Mouse (Mus musculus) forebrain, embryonic 12.5 days (tissue): ENCODE measurements around the gene Olfr1391. TPM values are rescaled to one million over a fixed set of nuclear protein-coding genes. Genes with fewer than 3 reads are reported as not detected.
"Not testable (repeated sequence)": the region's sequence is repeated elsewhere in the genome, so short reads cannot be mapped to it uniquely, and the experiment has no call there.

Source experiments
- ATAC-seq: fragments of 200-750 bp; cut with Nextera tagmentation; 2 replicates; pipeline ENCODE4 v1.8.0; 2017; ENCODE audit warnings: moderate TSS enrichment; ENCODE audit not compliant: low FRiP score
- H3K27ac ChIP-seq: fragments of 300-500 bp; sonication (generic); 2 replicates; pipeline ENCODE4 v1.5.1; 2016; ENCODE audit warnings: mild to moderate bottlenecking
- H3K27me3 ChIP-seq: fragments of 300-500 bp; sonication (generic); 2 replicates; pipeline ENCODE4 v1.6.1; 2016; ENCODE audit warnings: mild to moderate bottlenecking
- H3K36me3 ChIP-seq: fragments of 300-500 bp; sonication (generic); replicated peaks from 2 replicates; pipeline ENCODE4 v1.6.1; 2016; ENCODE audit warnings: mild to moderate bottlenecking
- H3K4me1 ChIP-seq: fragments of 300-500 bp; sonication (generic); 2 replicates; pipeline ENCODE4 v1.6.1; 2016
- H3K4me2 ChIP-seq: fragments of 300-500 bp; sonication (generic); 2 replicates; pipeline ENCODE4 v1.6.1; 2016; ENCODE audit warnings: mild to moderate bottlenecking, moderate library complexity
- H3K4me3 ChIP-seq: fragments of 300-500 bp; sonication (generic); replicated peaks from 2 replicates; pipeline ENCODE4 v1.5.1; 2016; ENCODE audit warnings: mild to moderate bottlenecking
- H3K9ac ChIP-seq: fragments of 300-500 bp; sonication (generic); 2 replicates; pipeline ENCODE4 v1.6.1; 2016; ENCODE audit warnings: mild to moderate bottlenecking
- H3K9me3 ChIP-seq: fragments of 300-500 bp; sonication (generic); 2 replicates; pipeline ENCODE4 v1.6.1; 2016
- WGBS: fragments of 180-500 bp; shearing (Covaris S2); methylation state at CpG from one replicate; pipeline ENCODE4 v1.1.7; 2016; 5-methylcytosine and 5-hydroxymethylcytosine counted together
- polyA plus RNA-seq: library from polyadenylated mRNA; unstranded; fragments of >200 nt; fragmentation: Nextera tagmentation; extraction: Ambion mirVana; gene quantifications from 2 replicates; pipeline ENCODE4 v1.2.1, GENCODE M21; 2016

Olfr1391 gene
- polyA plus RNA-seq, result not detected in 2 replicates

GRCm38 (mm10) chr11:49322442-49322841, at the start of gene Olfr1391:
Gene Olfr1391 (plus strand): TSS chr11:49322742.
- H3K27me3 ChIP-seq, result no peaks in the 10 kb centered on the region
- no peak within 1 kb of the TSS for H3K9ac ChIP-seq
- H3K4me3 ChIP-seq, result no peak within 1 kb of the TSS
- no peak within 1 kb of the TSS for H3K4me2 ChIP-seq
- 75% methylated on average over 2 of the region's 2 CpGs for WGBS
- ATAC-seq, result no peak
- H3K27ac ChIP-seq, result no peak within 1 kb of the TSS
- no peaks in the 10 kb centered on the region for H3K36me3 ChIP-seq
- H3K4me1 ChIP-seq, result no peaks in the 10 kb centered on the region
- no peaks in the 10 kb centered on the region for H3K9me3 ChIP-seq

GRCm38 (mm10) chr11:49273834-49274519, 48.6 kb upstream of the Olfr1391 start:
- no peak overlapping the region for H3K4me2 ChIP-seq
- H3K27me3 ChIP-seq, result no peaks in the 10 kb centered on the region
- H3K36me3 ChIP-seq, result no peaks in the 10 kb centered on the region
- H3K4me3 ChIP-seq, result no peak overlapping the region
- H3K9ac ChIP-seq, result no peak overlapping the region
- ATAC-seq, result peak; percentile 27; the same call in 1 of the 2 replicates
- no peaks in the 10 kb centered on the region for H3K9me3 ChIP-seq
- WGBS, result 72% methylated on average over 11 of the region's 11 CpGs
- no peak overlapping the region for H3K27ac ChIP-seq
- H3K4me1 ChIP-seq, result no peaks in the 10 kb centered on the region

GRCm38 (mm10) chr11:49278222-49278621, 44.3 kb upstream of the Olfr1391 start, which contains the start of gene Olfr1393:
Gene Olfr1393 (plus strand): TSS chr11:49278304.
- Histone ChIP-seq H3K4me3 (no peak within 1 kb of the TSS), H3K9ac (no peak within 1 kb of the TSS), H3K36me3 (no peaks in the 10 kb centered on the region), H3K27me3 (no peaks in the 10 kb centered on the region), H3K4me2 (no peak within 1 kb of the TSS), H3K27ac (no peak within 1 kb of the TSS), H3K4me1 (no peaks in the 10 kb centered on the region), H3K9me3 (no peaks in the 10 kb centered on the region)
- 87% methylated on average over 3 of the region's 3 CpGs for WGBS
- ATAC-seq, result no peak

GRCm38 (mm10) chr11:49284982-49285381, 37.6 kb upstream of the Olfr1391 start, which contains the start of gene Olfr1392:
Gene Olfr1392 (plus strand): TSS chr11:49285282.
- not testable (repeated sequence) for H3K9me3 ChIP-seq, H3K4me1 ChIP-seq, ATAC-seq, H3K9ac ChIP-seq, H3K4me2 ChIP-seq, H3K27me3 ChIP-seq, H3K4me3 ChIP-seq, H3K36me3 ChIP-seq, H3K27ac ChIP-seq
- WGBS, result 70% methylated on average over 1 of the region's 1 CpGs

GRCm38 (mm10) chr11:49287251-49287650, 35.3 kb upstream of the Olfr1391 start:
- 84% methylated on average over 2 of the region's 2 CpGs for WGBS
- no peaks in the 10 kb centered on the region for H3K4me1 ChIP-seq
- no peaks in the 10 kb centered on the region for H3K9me3 ChIP-seq
- ATAC-seq, result no peak
- H3K27ac ChIP-seq, result no peak overlapping the region
- no peak overlapping the region for H3K4me3 ChIP-seq
- no peak overlapping the region for H3K9ac ChIP-seq
- H3K27me3 ChIP-seq, result no peaks in the 10 kb centered on the region
- no peaks in the 10 kb centered on the region for H3K36me3 ChIP-seq
- H3K4me2 ChIP-seq, result no peak overlapping the region

- ATAC-seq, result no peak
- no peaks in the 10 kb centered on the region for H3K36me3 ChIP-seq
- H3K27me3 ChIP-seq, result no peaks in the 10 kb centered on the region
- peaks cover 2% of the 10 kb centered on the region; the same call in 1 of the 2 replicates for H3K4me1 ChIP-seq
- no peaks in the 10 kb centered on the region for H3K9me3 ChIP-seq
- WGBS, result 66% methylated on average over 3 of the region's 3 CpGs
- H3K9ac ChIP-seq, result no peak overlapping the region
- H3K4me3 ChIP-seq, result no peak overlapping the region
- no peak overlapping the region for H3K27ac ChIP-seq
- no peak overlapping the region for H3K4me2 ChIP-seq
Measured at GRCm38 (mm10) chr11:49292777-49293176, 29.8 kb upstream of the Olfr1391 start.

GRCm38 (mm10) chr11:49304441-49304840, 18.1 kb upstream of the Olfr1391 start, which contains the start of gene Olfr10:
Gene Olfr10 (plus strand): TSS chr11:49304741.
- Histone ChIP-seq H3K36me3 (no peaks in the 10 kb centered on the region), H3K27ac (no peak within 1 kb of the TSS), H3K4me2 (no peak within 1 kb of the TSS), H3K9ac (no peak within 1 kb of the TSS), H3K27me3 (no peaks in the 10 kb centered on the region), H3K9me3 (no peaks in the 10 kb centered on the region), H3K4me3 (no peak within 1 kb of the TSS), H3K4me1 (no peaks in the 10 kb centered on the region)
- no peak for ATAC-seq

- H3K36me3 ChIP-seq, H3K27ac ChIP-seq, H3K4me2 ChIP-seq, H3K27me3 ChIP-seq, ATAC-seq, H3K4me3 ChIP-seq, H3K4me1 ChIP-seq, H3K9me3 ChIP-seq, H3K9ac ChIP-seq: not testable (repeated sequence)
- 83% methylated on average over 5 of the region's 5 CpGs for WGBS
Measured at GRCm38 (mm10) chr11:49308547-49308946, 14.0 kb upstream of the Olfr1391 start.

- Histone ChIP-seq H3K27ac (no peak overlapping the region), H3K36me3 (no peaks in the 10 kb centered on the region), H3K4me3 (no peak overlapping the region), H3K4me1 (no peaks in the 10 kb centered on the region), H3K4me2 (no peak overlapping the region), H3K27me3 (no peaks in the 10 kb centered on the region), H3K9ac (no peak overlapping the region), H3K9me3 (no peaks in the 10 kb centered on the region)
- WGBS, result 90% methylated on average over 3 of the region's 3 CpGs
- no peak for ATAC-seq
Measured at GRCm38 (mm10) chr11:49326726-49327125, 4.2 kb downstream of the Olfr1391 start.

- Histone ChIP-seq H3K9me3 (no peaks in the 10 kb centered on the region), H3K27ac (no peak overlapping the region), H3K36me3 (no peaks in the 10 kb centered on the region), H3K27me3 (no peaks in the 10 kb centered on the region), H3K4me1 (no peaks in the 10 kb centered on the region), H3K4me2 (no peak overlapping the region), H3K9ac (no peak overlapping the region), H3K4me3 (no peak overlapping the region)
- 82% methylated on average over 1 of the region's 1 CpGs for WGBS
- no peak for ATAC-seq
Measured at GRCm38 (mm10) chr11:49329686-49330085, 7.1 kb downstream of the Olfr1391 start.

GRCm38 (mm10) chr11:49334888-49335287, 12.3 kb downstream of the Olfr1391 start, which contains the start of gene Olfr1390:
Gene Olfr1390 (plus strand): TSS chr11:49335188.
- no peaks in the 10 kb centered on the region for H3K27me3 ChIP-seq
- H3K4me2 ChIP-seq, result no peak within 1 kb of the TSS
- no peaks in the 10 kb centered on the region for H3K36me3 ChIP-seq
- no peak within 1 kb of the TSS for H3K4me3 ChIP-seq
- H3K9me3 ChIP-seq, result no peaks in the 10 kb centered on the region
- H3K9ac ChIP-seq, result no peak within 1 kb of the TSS
- no peaks in the 10 kb centered on the region for H3K4me1 ChIP-seq
- WGBS, result 91% methylated on average over 1 of the region's 1 CpGs
- H3K27ac ChIP-seq, result no peak within 1 kb of the TSS
- no peak for ATAC-seq

- H3K9me3 ChIP-seq, result no peaks in the 10 kb centered on the region
- no peak for ATAC-seq
- no peak overlapping the region for H3K4me2 ChIP-seq
- no peaks in the 10 kb centered on the region for H3K27me3 ChIP-seq
- H3K4me1 ChIP-seq, result no peaks in the 10 kb centered on the region
- no peaks in the 10 kb centered on the region for H3K36me3 ChIP-seq
- no peak overlapping the region for H3K4me3 ChIP-seq
- H3K9ac ChIP-seq, result no peak overlapping the region
- no peak overlapping the region for H3K27ac ChIP-seq
- 73% methylated on average over 4 of the region's 4 CpGs for WGBS
Measured at GRCm38 (mm10) chr11:49337150-49337832, 14.7 kb downstream of the Olfr1391 start.
